Mouse (Mus musculus) embryonic facial prominence, embryonic 11.5 days (tissue): ENCODE measurements around the gene Zmiz2. TPM values are rescaled to one million over a fixed set of nuclear protein-coding genes. Genes with fewer than 3 reads are reported as not detected.
"Not testable (repeated sequence)": the region's sequence is repeated elsewhere in the genome, so short reads cannot be mapped to it uniquely, and the experiment has no call there.

Experiments
- ATAC-seq: fragments of 200-750 bp; cut with Nextera tagmentation; replicated peaks from 2 replicates; pipeline ENCODE4 v1.8.0; 2017; ENCODE audit warnings: low read depth; ENCODE audit not compliant: insufficient number of reproducible peaks, low FRiP score, low TSS enrichment
- DNase-seq: peaks from one replicate; pipeline ENCODE4 v3.0.0-alpha.2; 2015; ENCODE audit warnings: low spot score
- H3K27ac ChIP-seq: fragments of 300-500 bp; sonication (generic); replicated peaks from 2 replicates; pipeline ENCODE4 v1.5.1; 2014; ENCODE audit warnings: mild to moderate bottlenecking, low read depth, low read length, control low read depth
- H3K27me3 ChIP-seq: fragments of 300-500 bp; sonication (generic); 2 replicates; pipeline ENCODE4 v1.6.1; 2014; ENCODE audit warnings: mild to moderate bottlenecking, low read length, moderate library complexity, mixed read lengths; ENCODE audit not compliant: control insufficient read depth, insufficient read depth
- H3K36me3 ChIP-seq: fragments of 300-500 bp; sonication (generic); replicated peaks from 2 replicates; pipeline ENCODE4 v1.6.1; 2014; ENCODE audit warnings: low read depth, mild to moderate bottlenecking, low read length, moderate library complexity, mixed read lengths; ENCODE audit not compliant: control insufficient read depth, insufficient read depth
- H3K4me1 ChIP-seq: fragments of 300-500 bp; sonication (generic); 2 replicates; pipeline ENCODE4 v1.6.1; 2014; ENCODE audit warnings: low read length, mixed read lengths; ENCODE audit not compliant: control insufficient read depth, insufficient read depth
- H3K4me2 ChIP-seq: fragments of 300-500 bp; sonication (generic); 2 replicates; pipeline ENCODE4 v1.6.1; 2014; ENCODE audit warnings: low read depth, mild to moderate bottlenecking, control low read depth, low read length, moderate library complexity
- H3K4me3 ChIP-seq: fragments of 300-500 bp; sonication (generic); 2 replicates; pipeline ENCODE4 v1.5.1; 2014; ENCODE audit warnings: low read depth, low read length, control low read depth
- H3K9ac ChIP-seq: fragments of 300-500 bp; sonication (generic); replicated peaks from 2 replicates; pipeline ENCODE4 v1.6.1; 2014; ENCODE audit warnings: mild to moderate bottlenecking, control low read depth, low read length
- H3K9me3 ChIP-seq: fragments of 300-500 bp; sonication (generic); replicated peaks from 2 replicates; pipeline ENCODE4 v1.6.1; 2016; ENCODE audit warnings: mild to moderate bottlenecking, low read length, inconsistent platforms, mixed read lengths; ENCODE audit not compliant: control insufficient read depth
- WGBS: fragments of 180-500 bp; shearing (Covaris S2); extraction: QIAGEN DNeasy Blood & Tissue Kit; methylation state at CpG from one replicate; pipeline ENCODE4 v1.1.7; 2014; 5-methylcytosine and 5-hydroxymethylcytosine counted together
- polyA plus RNA-seq: library from polyadenylated mRNA; unstranded; fragments of >200 nt; fragmentation: Nextera tagmentation; extraction: Ambion mirVana; gene quantifications from 2 replicates; pipeline ENCODE4 v1.2.1, GENCODE M21; 2014

The Zmiz2 gene
- polyA plus RNA-seq, 1 experiment from 2014 or later, result 9.6 TPM

DNA sequence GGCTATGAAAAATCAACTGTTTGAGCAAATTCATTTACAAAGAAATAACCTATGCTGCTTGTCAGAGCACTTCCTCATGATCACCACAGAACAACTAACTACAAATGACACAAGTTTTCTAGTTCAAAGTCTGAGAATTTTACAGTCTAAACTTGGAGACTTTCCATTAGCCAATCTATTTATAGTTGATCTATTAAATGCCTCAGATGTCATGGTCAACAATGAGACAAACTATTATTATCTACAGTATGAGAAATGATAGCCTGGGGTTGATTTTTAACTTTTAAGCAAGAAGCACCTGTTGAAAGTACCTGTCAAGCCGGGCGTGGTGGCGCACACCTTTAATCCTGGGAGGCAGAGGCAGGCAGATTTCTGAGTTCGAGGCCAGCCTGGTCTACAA is 53.7 kb downstream of the Zmiz2 start:
- 93% methylated on average over 4 of the region's 4 CpGs for WGBS
- no peak overlapping the region for H3K4me3 ChIP-seq
- H3K9ac ChIP-seq, result no peak overlapping the region
- no peak for ATAC-seq
- no peak for DNase-seq
- peaks cover 2% of the 10 kb centered on the region; the same call in 1 of the 2 replicates for H3K36me3 ChIP-seq
- H3K4me1 ChIP-seq, result no peaks in the 10 kb centered on the region
- H3K27me3 ChIP-seq, result no peaks in the 10 kb centered on the region
- H3K4me2 ChIP-seq, result no peak overlapping the region
- H3K9me3 ChIP-seq, result no peaks in the 10 kb centered on the region
- no peak overlapping the region for H3K27ac ChIP-seq

DNA sequence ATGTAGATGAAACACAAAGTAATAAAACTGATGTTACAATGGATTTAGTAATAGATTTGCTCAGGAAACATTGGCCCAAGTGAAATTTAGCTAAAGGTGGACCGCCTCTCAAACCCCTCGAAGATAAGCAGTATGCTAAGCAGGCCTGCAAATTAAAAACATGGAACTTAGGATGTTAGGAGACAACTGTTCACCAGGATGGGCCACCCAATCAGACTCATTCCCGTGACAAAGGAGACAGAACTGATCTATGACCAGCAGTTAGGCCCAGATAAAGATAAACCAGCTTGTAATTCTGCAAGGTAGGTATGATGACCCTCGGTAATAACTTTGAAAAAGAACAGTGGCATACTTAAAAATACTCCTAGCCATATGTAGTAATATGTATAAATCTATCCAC is 54.2 kb downstream of the Zmiz2 start:
- DNase-seq (no peak), ATAC-seq (no peak)
- H3K9me3 ChIP-seq, result no peaks in the 10 kb centered on the region
- 63% methylated on average over 4 of the region's 4 CpGs for WGBS
- H3K27ac ChIP-seq, result no peak overlapping the region
- no peaks in the 10 kb centered on the region for H3K4me1 ChIP-seq
- H3K4me3 ChIP-seq, result peak overlapping the region; percentile 76
- H3K9ac ChIP-seq, result peak overlapping the region; percentile 88
- H3K4me2 ChIP-seq, result peak overlapping the region; percentile 30
- no peaks in the 10 kb centered on the region for H3K36me3 ChIP-seq
- H3K27me3 ChIP-seq, result no peaks in the 10 kb centered on the region

DNA sequence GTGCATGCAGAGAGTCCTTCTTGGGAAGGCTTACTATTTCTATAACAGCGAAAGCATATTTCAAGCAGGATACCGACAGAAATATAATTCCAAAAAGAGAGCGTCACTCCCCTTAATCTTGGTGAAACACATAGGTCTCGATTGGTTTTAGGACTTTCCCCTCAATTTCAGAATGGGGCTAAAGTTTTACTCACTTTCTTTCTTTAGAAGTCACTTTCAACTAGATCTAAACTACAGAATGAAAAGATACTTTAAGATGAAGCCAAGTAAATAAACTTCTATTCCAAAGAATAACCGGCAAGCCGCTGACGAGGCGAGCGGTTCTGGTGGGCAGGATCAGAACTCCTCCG is 54.8 kb downstream of the Zmiz2 start:
- H3K4me1 ChIP-seq, result no peaks in the 10 kb centered on the region
- H3K9ac ChIP-seq, result peak overlapping the region; percentile 88
- no peak for DNase-seq
- no peaks in the 10 kb centered on the region for H3K27me3 ChIP-seq
- peak overlapping the region; percentile 30 for H3K4me2 ChIP-seq
- under 1% methylated on average over 10 of the region's 10 CpGs for WGBS
- H3K36me3 ChIP-seq, result no peaks in the 10 kb centered on the region
- peak overlapping the region; percentile 76 for H3K4me3 ChIP-seq
- H3K27ac ChIP-seq, result peak overlapping the region; percentile 90
- H3K9me3 ChIP-seq, result no peaks in the 10 kb centered on the region
- ATAC-seq, result no peak

DNA sequence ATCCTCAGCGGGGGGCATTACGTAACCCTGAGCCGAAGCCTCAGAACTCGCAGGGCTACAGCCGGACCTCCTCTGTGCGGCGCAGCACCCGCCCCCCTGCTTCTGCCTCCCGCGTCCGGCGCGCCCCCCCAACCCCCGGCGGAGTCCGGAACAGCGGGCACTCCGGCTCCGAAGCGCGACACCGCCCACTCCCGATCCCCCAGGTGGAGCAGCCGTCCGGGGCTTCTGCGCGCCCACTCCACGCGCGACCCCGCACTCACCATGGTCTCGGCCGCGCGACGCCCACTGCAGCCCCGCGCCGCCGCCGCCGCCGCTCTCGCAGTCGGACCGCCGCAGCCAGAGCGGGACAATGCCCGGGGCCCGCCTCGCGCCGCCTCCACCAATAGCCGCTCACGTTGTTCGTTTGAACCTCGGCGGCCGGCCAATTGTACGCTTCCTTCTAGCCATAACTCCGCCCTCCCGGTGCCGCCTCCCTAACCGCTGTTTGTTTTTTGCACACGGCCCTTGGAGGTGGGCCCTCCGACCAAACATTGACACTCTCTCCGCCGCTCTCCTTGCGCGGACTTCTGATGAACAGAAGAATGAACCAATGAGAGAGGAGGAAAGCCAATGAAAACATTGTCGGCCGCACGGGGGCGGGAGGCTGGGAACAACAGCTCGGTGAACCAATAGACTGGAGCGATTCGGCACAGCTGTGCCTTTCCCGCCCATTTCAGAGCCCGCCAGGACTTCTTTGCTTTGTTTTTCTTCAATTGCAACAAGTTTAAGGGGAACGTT is 55.4 kb downstream of the Zmiz2 start, which contains the start of gene H2afv:
Gene H2afv, minus strand, starts transcription at position 367 of the 777 bp plus-strand sequence.
- no peaks in the 10 kb centered on the region for H3K4me1 ChIP-seq
- H3K27me3 ChIP-seq, result no peaks in the 10 kb centered on the region
- H3K4me3 ChIP-seq, result peak within 1 kb of the TSS; percentile 76
- ATAC-seq (peak; percentile 99), DNase-seq (peak; percentile 99)
- H3K9ac ChIP-seq, result peak within 1 kb of the TSS; percentile 88
- H3K9me3 ChIP-seq, result no peaks in the 10 kb centered on the region
- WGBS, result under 1% methylated on average over 60 of the region's 80 CpGs
- peak within 1 kb of the TSS; percentile 35 for H3K4me2 ChIP-seq
- H3K36me3 ChIP-seq, result no peaks in the 10 kb centered on the region
- peak within 1 kb of the TSS; percentile 90 for H3K27ac ChIP-seq

DNA sequence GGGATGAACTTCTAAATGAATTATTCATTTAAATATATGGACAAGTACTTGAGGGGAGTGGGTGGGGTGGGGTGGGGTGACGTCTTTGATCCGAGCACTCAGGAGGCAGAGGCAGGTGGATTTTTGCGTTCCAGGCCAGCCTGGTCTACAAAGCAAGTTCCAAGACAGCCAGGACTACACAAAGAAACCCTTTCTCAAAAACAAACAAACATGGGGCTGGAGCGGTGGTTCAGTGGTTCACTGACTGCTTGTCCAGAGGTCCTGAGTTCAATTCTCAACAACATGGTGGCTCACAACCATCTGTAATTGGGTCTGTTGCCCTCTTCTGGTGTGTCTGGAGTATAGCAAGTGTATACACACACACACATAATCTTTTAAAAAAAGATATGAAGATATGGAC is 56.6 kb downstream of the Zmiz2 start:
- H3K9me3 ChIP-seq, result no peaks in the 10 kb centered on the region
- no peak for ATAC-seq
- H3K27me3 ChIP-seq, result no peaks in the 10 kb centered on the region
- no peak overlapping the region for H3K27ac ChIP-seq
- no peaks in the 10 kb centered on the region for H3K36me3 ChIP-seq
- H3K9ac ChIP-seq, result no peak overlapping the region
- WGBS, result 84% methylated on average over 4 of the region's 4 CpGs
- no peak overlapping the region for H3K4me3 ChIP-seq
- no peaks in the 10 kb centered on the region for H3K4me1 ChIP-seq
- H3K4me2 ChIP-seq, result no peak overlapping the region
- DNase-seq, result no peak

DNA sequence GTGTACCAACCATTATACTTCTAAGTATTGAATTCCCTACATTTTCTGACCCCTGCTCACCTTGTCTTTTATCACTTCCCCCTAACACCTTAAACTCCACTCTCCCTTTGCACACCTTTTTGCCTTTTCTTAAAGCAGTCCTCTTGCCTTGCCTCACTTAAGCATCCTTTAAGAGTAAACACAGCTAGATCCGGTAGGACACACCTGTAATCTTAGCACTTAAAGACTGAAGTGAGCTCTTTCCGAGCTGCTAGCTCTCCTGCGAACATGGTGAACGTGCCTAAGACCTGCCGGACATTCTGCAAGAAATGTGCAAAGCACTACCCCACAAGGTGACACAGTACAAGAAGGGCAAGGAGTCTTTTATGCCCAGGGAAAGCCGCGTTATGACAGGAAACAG is 57.1 kb downstream of the Zmiz2 start:
- no peak overlapping the region for H3K9ac ChIP-seq
- no peaks in the 10 kb centered on the region for H3K27me3 ChIP-seq
- no peak overlapping the region for H3K4me2 ChIP-seq
- no peaks in the 10 kb centered on the region for H3K4me1 ChIP-seq
- H3K9me3 ChIP-seq, result no peaks in the 10 kb centered on the region
- 89% methylated on average over 7 of the region's 7 CpGs for WGBS
- ATAC-seq (no peak), DNase-seq (no peak)
- H3K4me3 ChIP-seq, result no peak overlapping the region
- no peaks in the 10 kb centered on the region for H3K36me3 ChIP-seq
- H3K27ac ChIP-seq, result no peak overlapping the region

DNA sequence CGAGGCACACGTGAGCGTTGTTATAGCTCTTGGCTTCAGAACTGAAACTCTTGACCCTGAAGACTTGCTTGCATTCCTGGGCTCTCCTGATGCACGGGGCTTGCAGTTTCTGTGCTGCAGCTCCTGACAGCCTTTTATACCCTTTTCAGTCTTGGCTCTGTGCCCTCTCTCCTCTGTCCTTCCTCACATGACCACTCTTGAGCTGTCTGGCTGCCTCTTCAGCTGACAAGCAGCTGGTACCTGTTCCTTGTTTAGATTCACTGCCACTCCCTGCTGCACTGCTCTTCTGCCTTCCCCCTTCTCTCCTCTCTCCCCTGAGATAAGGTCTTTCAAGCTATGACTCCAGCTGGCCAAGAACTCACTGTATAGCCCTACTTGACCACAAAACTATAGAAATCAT is 58.6 kb downstream of the Zmiz2 start:
- Histone ChIP-seq H3K4me3 (no peak overlapping the region), H3K9ac (no peak overlapping the region), H3K9me3 (no peaks in the 10 kb centered on the region), H3K4me2 (no peak overlapping the region), H3K4me1 (no peaks in the 10 kb centered on the region), H3K27ac (no peak overlapping the region), H3K27me3 (no peaks in the 10 kb centered on the region), H3K36me3 (no peaks in the 10 kb centered on the region)
- no peak for ATAC-seq
- 92% methylated on average over 4 of the region's 4 CpGs for WGBS
- no peak for DNase-seq

DNA sequence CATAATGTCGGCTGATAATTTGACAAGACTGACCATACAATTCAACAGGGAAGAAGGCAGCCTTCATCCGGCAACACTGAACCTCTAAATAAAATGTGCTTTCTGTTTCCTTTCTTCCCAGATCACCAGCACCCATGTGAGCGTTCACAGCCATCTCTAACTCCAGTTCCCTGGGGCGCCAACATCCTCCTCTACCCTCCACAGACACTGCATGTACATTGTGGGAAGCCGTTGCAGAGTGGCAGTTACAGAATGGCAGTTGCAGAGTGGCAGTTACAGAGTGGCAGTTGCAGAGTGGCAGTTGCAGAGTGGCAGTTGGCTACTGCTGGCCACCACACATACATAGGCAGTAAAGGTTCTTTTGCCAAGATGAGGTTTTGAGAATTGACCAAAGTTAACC is 59.3 kb downstream of the Zmiz2 start:
- not testable (repeated sequence) for DNase-seq, H3K4me2 ChIP-seq, H3K27me3 ChIP-seq, H3K36me3 ChIP-seq, H3K4me1 ChIP-seq, ATAC-seq, H3K9me3 ChIP-seq, H3K27ac ChIP-seq, H3K4me3 ChIP-seq, H3K9ac ChIP-seq
- 92% methylated on average over 5 of the region's 5 CpGs for WGBS
